Comparison of ENCODE assay signal across 12 mouse cellular contexts in the genomic region with DNA sequence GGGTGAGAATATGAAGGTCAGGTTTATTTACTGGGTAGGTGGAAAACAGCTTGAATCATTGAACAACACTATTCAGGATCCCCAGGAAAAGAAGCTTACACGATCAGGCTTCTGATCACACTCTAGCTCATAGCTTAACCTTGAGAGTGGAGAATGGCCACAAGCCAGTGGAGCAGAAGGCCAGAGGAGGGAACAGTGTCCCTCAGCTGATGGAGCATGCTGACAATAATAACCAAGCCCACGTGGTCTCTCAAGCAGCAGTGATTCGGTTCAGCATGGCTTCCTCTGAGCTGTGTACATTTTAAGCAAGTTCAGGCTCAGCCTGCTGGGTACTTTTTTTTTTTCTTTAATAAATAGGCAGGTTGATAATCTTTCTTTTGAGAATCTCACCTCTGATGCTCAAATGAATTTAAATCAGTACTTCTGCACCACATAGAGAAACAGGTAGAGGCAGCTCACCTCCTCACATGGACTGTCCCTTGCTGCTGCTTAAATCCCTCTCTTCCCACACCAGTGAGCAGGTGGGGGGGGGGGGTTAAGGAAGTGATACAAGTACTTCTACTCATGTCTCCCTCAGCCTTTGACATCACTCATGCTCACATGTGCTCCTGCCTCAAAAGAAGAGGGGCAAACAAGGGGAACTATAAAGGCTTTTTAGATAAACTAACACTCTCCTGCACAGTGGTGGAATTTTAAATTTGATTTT.
A peak's percentile ranks its signal among the peaks of the same experiment; 100 is the strongest.
DNase-seq lines count a peak whose midpoint lies in the region; ATAC-seq lines count a peak whose summit lies in the region.
"Had no signal": no experiment of that assay in that cellular context is flagged by ENCODE, and none has a peak within 500 bp of the region (broad histone marks: within the 10 kb centered on the region; RNA-seq: fewer than 3 reads in every experiment).

No protein-coding gene starts in this region.

- H3K27me3 ChIP-seq in neural tube, embryonic 15.5 days (replicated peaks), result no peaks in the 10 kb centered on the region
- H3K27me3 ChIP-seq in heart, embryonic 10.5 days (ENCODE audit: insufficient read depth, poor library complexity, severe bottlenecking), result no peaks in the 10 kb centered on the region
- H3K27me3 ChIP-seq in limb, embryonic 10.5 days (ENCODE audit: low read depth, poor library complexity, severe bottlenecking), result no peaks in the 10 kb centered on the region

- 68% methylated on average over 3 of the region's 3 CpGs for WGBS in neural tube, embryonic 15.5 days
- 68% methylated on average over 3 of the region's 3 CpGs for WGBS in heart, embryonic 10.5 days
- 72% methylated on average over 3 of the region's 3 CpGs for WGBS in limb, embryonic 10.5 days

- peak; percentile 7 to 24 for DNase-seq in adrenal gland, adult (ENCODE audit: inconsistent age in 2 of 2, low spot score in 1 of 2)
- DNase-seq in adrenal gland, adult 8-10 months, result no peak
- peak; percentile 3 to 14 for DNase-seq in kidney, postnatal 4 days
- DNase-seq in kidney, adult 11 months, result no peak
- DNase-seq in cerebellum, adult 11 months, result peak; percentile 73
- DNase-seq in heart, embryonic 10.5 days (ENCODE audit: low spot score), result no peak
- no peak for DNase-seq in limb, embryonic 10.5 days (ENCODE audit: low spot score)
- DNase-seq: embryo, embryonic 11 days; gastrocnemius, postnatal 36 days; lung, adult 18-20 months; spleen, adult 18-20 months had no signal

- no peak overlapping the region for H3K4me3 ChIP-seq in neural tube, embryonic 15.5 days (replicated peaks)
- H3K4me3 ChIP-seq in heart, embryonic 10.5 days, result no peak overlapping the region
- H3K4me3 ChIP-seq in limb, embryonic 10.5 days, result no peak overlapping the region

- no peak overlapping the region for H3K4me2 ChIP-seq in neural tube, embryonic 15.5 days

- H3K4me1 ChIP-seq in neural tube, embryonic 15.5 days, result no peaks in the 10 kb centered on the region
- H3K4me1 ChIP-seq in heart, embryonic 10.5 days, result no peaks in the 10 kb centered on the region
- peaks cover 5% of the 10 kb centered on the region; the same call in 1 of the 2 replicates for H3K4me1 ChIP-seq in limb, embryonic 10.5 days

- no peaks in the 10 kb centered on the region for H3K9me3 ChIP-seq in neural tube, embryonic 15.5 days (replicated peaks)
- H3K9me3 ChIP-seq in heart, embryonic 10.5 days, result no peaks in the 10 kb centered on the region
- no peaks in the 10 kb centered on the region for H3K9me3 ChIP-seq in limb, embryonic 10.5 days (replicated peaks)

- no peak overlapping the region for H3K27ac ChIP-seq in neural tube, embryonic 15.5 days (replicated peaks)
- H3K27ac ChIP-seq in heart, embryonic 10.5 days, result no peak overlapping the region
- no peak overlapping the region for H3K27ac ChIP-seq in limb, embryonic 10.5 days

- H3K9ac ChIP-seq in neural tube, embryonic 15.5 days (replicated peaks), result no peak overlapping the region

- peak; percentile 59; the same call in 1 of the 2 replicates for ATAC-seq in neural tube, embryonic 15.5 days (ENCODE audit: low FRiP score)

- H3K36me3 ChIP-seq in neural tube, embryonic 15.5 days, result no peaks in the 10 kb centered on the region
- no peaks in the 10 kb centered on the region for H3K36me3 ChIP-seq in heart, embryonic 10.5 days
- no peaks in the 10 kb centered on the region for H3K36me3 ChIP-seq in limb, embryonic 10.5 days

Comparison
In these comparisons a context has a peak if more than half of its experiments do, and no peak if none do; other contexts are left out.
1. DNase-seq: peak in adrenal gland, adult (2 of 2), kidney, postnatal 4 days (2 of 2) and cerebellum, adult 11 months (single experiment); none in adrenal gland, adult 8-10 months (single experiment), kidney, adult 11 months (single experiment), heart, embryonic 10.5 days (single experiment) and limb, embryonic 10.5 days (single experiment).